Comparison of ENCODE assay signal across 18 mouse cellular contexts in genomic region chr13:58070504-58070903, GRCm38 (mm10). TPM values are rescaled to one million over a fixed set of nuclear protein-coding genes. Genes with fewer than 3 reads are reported as not detected.
A peak's percentile ranks its signal among the peaks of the same experiment; 100 is the strongest.
DNase-seq lines count a peak whose midpoint lies in the region; ATAC-seq and TF ChIP-seq lines count a peak whose summit lies in the region.
"Had no signal": no experiment of that assay in that cellular context is flagged by ENCODE, and none has a peak within 500 bp of the region (broad histone marks: within the 10 kb centered on the region; RNA-seq: fewer than 3 reads in every experiment).

No protein-coding gene starts in this region.

- no peak for ATAC-seq in lung, postnatal 0 days
- ATAC-seq: forebrain, embryonic 16.5 days; hindbrain, postnatal 0 days had no signal

- no peak overlapping the region for H3K27ac ChIP-seq in lung, postnatal 0 days (ENCODE audit: low read length)
- H3K27ac ChIP-seq: embryonic facial prominence, embryonic 13.5 days; forebrain, embryonic 12.5 days; hindbrain, embryonic 13.5 days; hindbrain, postnatal 0 days had no signal

- H3K27me3 ChIP-seq in lung, postnatal 0 days (replicated peaks; ENCODE audit: insufficient read depth, low read length) = no peaks in the 10 kb centered on the region
- H3K27me3 ChIP-seq in E14TG2a.4 (ENCODE audit: insufficient read depth, low read length) = peaks cover 52% of the 10 kb centered on the region
- H3K27me3 ChIP-seq: embryonic facial prominence, embryonic 13.5 days; forebrain, embryonic 12.5 days; hindbrain, embryonic 13.5 days had no signal

- WGBS in lung, postnatal 0 days = 69% methylated on average over 11 of the region's 12 CpGs

- no peaks in the 10 kb centered on the region for H3K36me3 ChIP-seq in lung, postnatal 0 days (ENCODE audit: insufficient read depth, low read length)
- H3K36me3 ChIP-seq in E14TG2a.4 (ENCODE audit: insufficient read depth, low read length) = no peaks in the 10 kb centered on the region
- H3K36me3 ChIP-seq: embryonic facial prominence, embryonic 13.5 days; forebrain, embryonic 12.5 days had no signal

- no peak for TF ChIP-seq CTCF in lung, postnatal 0 days (IDR thresholded peaks at IDR 0.05)
- TF ChIP-seq CTCF in E14TG2a.4 (conservative IDR thresholded peaks at IDR 0.05; ENCODE audit: low read length) = no peak

- no peak for TF ChIP-seq EP300 in lung, postnatal 0 days (IDR thresholded peaks at IDR 0.05)

- no peaks in the 10 kb centered on the region for H3K9me3 ChIP-seq in lung, postnatal 0 days (ENCODE audit: low read length)
- H3K9me3 ChIP-seq in E14TG2a.4 (ENCODE audit: low read length) = no peaks in the 10 kb centered on the region
- H3K9me3 ChIP-seq: embryonic facial prominence, embryonic 13.5 days; forebrain, embryonic 12.5 days; hindbrain, embryonic 13.5 days had no signal

- no peak overlapping the region for H3K9ac ChIP-seq in lung, postnatal 0 days (replicated peaks; ENCODE audit: low read depth)
- H3K9ac ChIP-seq: embryonic facial prominence, embryonic 13.5 days; forebrain, embryonic 12.5 days; hindbrain, embryonic 13.5 days had no signal

- no peak overlapping the region for H3K4me3 ChIP-seq in lung, postnatal 0 days (ENCODE audit: low read depth, low read length)
- peak overlapping the region; percentile 24 for H3K4me3 ChIP-seq in E14TG2a.4 (replicated peaks; ENCODE audit: low read length)
- H3K4me3 ChIP-seq: embryonic facial prominence, embryonic 13.5 days; forebrain, embryonic 12.5 days; hindbrain, embryonic 13.5 days had no signal

- peak; percentile 89 for DNase-seq in heart, adult 11 months
- no peak for DNase-seq in heart, postnatal 25 days (ENCODE audit: low spot score)
- peak; percentile 20 for DNase-seq in lung, postnatal 0 days (ENCODE audit: low spot score)
- no peak for DNase-seq in lung, adult 18-20 months
- DNase-seq in lung, postnatal 36 days = peak; percentile 21
- DNase-seq: adrenal gland, adult 2 months; cerebellum, adult 18-20 months; cerebellum, adult 9-11 months; cerebellum, postnatal 36 days; gastrocnemius, postnatal 14 days; heart, postnatal 10 days had no signal

- no peak overlapping the region for H3K4me2 ChIP-seq in lung, postnatal 0 days (replicated peaks; ENCODE audit: low read depth, low read length)
- H3K4me2 ChIP-seq: embryonic facial prominence, embryonic 13.5 days; forebrain, embryonic 12.5 days; hindbrain, embryonic 13.5 days had no signal

- intact Hi-C loops in heart, postnatal 25 days (cut with DNase I) = no loop called here

- H3K4me1 ChIP-seq in lung, postnatal 0 days (ENCODE audit: insufficient read depth, low read depth, low read length) = peaks cover 14% of the 10 kb centered on the region
- H3K4me1 ChIP-seq in E14TG2a.4 (replicated peaks; ENCODE audit: low read depth, low read length) = peaks cover 63% of the 10 kb centered on the region

RNA-seq across cellular contexts. Expression of gene Klhl3, which starts 42.9 kb away (rescaled TPM):
- 1 to 10 TPM; 2.6 TPM for total RNA-seq in heart, postnatal 25 days (2021)
- 2.7 and 3.9 TPM in 2 replicates for polyA plus RNA-seq in lung, postnatal 0 days (2015; fragmentation: Nextera tagmentation; extraction: Ambion mirVana)
- total RNA-seq: CH12.LX had no signal

RNA-seq across cellular contexts. Expression of gene Hnrnpa0, which starts 57.9 kb away (rescaled TPM):
- 10 to 100 TPM; 64.3 to 70.2 TPM for total RNA-seq in heart, postnatal 25 days (2021)
- polyA plus RNA-seq in lung, postnatal 0 days (2015; fragmentation: Nextera tagmentation; extraction: Ambion mirVana) = 29.6 and 33.1 TPM in 2 replicates

Comparison
In these comparisons a context has a peak if more than half of its experiments do, and no peak if none do; other contexts are left out.
1. DNase-seq: peak in heart, adult 11 months (single experiment), lung, postnatal 0 days (single experiment) and lung, postnatal 36 days (single experiment); none in heart, postnatal 25 days (single experiment) and lung, adult 18-20 months (0 of 2).